Mouse (Mus musculus): Measurements from ENCODE around the gene Grb10. TPM values are rescaled to one million over a fixed set of nuclear protein-coding genes. Genes with fewer than 3 reads are reported as not detected.
A peak's percentile ranks its signal among the peaks of the same experiment; 100 is the strongest.

Grb10 gene
- total RNA-seq, 2 experiments from 2014 or later = 103 to 108 TPM

DNA sequence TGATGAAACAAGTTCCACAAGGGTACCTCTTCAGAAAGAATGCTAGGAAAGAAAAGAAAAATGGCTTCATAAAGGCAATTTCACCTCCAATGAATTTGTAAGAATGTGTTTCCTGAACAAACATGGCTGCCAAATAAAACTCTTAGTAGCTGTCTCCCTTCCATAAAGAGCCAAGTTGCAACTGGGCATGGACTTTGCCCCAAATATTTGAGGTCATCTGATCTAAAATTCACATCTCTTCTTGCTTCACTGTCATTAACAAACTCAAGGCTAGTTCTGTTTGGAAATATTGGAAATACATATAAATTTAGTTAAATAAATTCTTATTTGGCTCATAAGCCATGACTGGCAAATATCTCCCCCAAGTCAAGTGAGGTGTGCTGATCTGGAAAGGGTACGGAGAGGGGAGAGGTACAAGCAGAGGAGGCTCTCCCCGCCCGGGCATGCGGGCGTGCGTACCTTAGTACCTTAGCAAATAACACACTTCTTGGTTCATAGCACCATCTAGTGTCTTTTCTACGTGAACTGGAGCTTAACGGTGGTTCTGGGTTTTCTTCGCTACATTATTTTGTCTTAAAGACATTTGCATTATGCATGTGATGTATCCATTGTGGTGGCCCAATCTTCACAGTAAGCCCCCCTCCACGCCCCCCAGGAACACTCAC is 63.8 kb downstream of the Grb10 start:
- no peak for DNase-seq (ENCODE audit: low spot score)
- intact Hi-C loops (cut with DNase I) = loop anchor here (10.0 kb wide), 1 partner anchor 420 kb away; no protein-coding TSS in a partner anchor

DNA sequence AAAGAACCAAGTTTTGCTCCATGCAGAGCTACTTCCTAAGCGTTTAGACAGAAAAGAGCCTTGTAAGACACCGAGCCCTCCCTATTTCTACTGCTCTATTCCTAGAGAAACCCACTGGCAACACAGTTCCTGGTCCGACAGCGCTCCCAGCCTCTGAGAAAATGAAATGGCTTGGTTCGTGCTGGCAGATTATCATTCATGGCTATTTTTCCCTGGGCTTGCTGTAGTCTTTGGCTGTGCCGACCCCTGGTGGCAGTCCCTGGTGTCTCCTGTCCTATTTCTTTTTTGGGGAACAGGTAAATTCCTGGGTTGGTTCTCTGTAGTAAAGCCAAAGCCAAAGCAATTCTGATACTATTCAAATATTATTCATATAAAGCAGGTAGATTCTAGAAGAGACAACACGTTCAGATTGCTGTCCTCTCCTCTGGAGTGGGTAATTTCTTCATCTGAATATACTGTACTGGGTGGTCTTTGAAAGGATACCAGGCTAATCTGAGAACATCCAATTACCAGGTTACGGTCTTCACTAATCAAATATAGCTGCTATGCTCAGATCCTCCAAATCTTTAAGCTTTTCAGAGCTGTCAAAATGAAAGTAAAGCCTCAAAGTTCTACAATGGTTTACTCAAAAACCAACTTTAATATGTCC is 65.0 kb downstream of the Grb10 start:
- peak; percentile 58 for DNase-seq (ENCODE audit: low spot score)
- intact Hi-C loops (cut with DNase I) = loop anchor here (1.0 to 10.0 kb wide), 3 partner anchors 129 to 419 kb away; no protein-coding TSS in a partner anchor

DNA sequence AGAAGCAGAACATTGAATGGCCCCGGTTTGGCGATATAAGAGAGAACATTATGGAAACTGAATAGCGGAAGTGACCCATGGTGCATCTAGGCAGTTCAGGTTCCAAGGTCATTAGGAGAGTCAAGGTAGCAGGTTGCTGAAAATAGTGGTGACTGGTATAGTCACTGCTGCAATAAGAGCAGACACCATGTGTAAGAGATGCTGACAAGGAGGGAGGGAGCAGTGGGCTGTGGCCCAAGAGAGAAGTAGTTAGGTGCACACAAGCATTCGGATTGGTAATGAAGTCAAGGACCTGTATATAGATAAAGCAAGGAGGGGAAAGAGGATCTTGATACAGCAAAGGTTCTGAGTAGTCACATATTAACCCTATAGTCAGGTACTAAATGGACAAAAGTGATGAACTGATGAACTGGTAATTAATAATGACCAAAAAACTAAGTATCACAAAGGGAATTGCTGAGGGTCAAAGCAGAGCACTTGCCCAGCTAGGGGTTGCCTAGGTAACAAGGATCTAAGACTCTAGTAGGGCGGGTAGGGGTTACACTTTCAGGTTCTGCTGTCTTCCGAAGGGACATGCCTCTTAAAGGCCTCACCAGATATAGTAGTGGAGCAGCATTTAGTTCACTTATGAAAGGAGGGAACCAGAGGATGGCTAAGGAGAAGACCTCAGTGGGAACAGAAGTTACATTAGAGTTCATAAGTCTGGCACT is 65.9 kb downstream of the Grb10 start:
- no peak for DNase-seq (ENCODE audit: low spot score)
- intact Hi-C loops (cut with DNase I) = loop anchor here (1.0 to 10.0 kb wide), 3 partner anchors 128 to 418 kb away; no protein-coding TSS in a partner anchor

DNA sequence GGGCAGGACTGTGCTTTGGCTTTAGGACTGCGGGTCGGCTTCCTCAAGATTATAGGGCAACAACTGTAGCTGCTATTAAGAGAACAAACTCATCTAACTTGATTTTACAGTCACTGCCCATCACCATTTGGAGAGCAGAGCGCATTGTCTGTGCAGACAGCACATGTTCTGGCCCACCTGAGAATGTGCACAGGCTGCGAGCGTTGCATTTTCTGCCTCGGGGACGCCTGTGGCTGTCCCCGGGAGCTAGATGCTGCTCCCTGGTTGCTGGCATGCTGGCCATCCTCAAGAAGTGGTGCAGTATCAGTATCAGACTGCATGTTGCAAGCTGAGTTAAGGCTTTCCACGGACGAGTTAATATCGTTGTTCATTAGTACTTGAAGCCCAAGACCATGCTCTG is 68.2 kb downstream of the Grb10 start:
- intact Hi-C loops (cut with DNase I) = loop anchor here (10.0 kb wide), 1 partner anchor 415 kb away; no protein-coding TSS in a partner anchor

DNA sequence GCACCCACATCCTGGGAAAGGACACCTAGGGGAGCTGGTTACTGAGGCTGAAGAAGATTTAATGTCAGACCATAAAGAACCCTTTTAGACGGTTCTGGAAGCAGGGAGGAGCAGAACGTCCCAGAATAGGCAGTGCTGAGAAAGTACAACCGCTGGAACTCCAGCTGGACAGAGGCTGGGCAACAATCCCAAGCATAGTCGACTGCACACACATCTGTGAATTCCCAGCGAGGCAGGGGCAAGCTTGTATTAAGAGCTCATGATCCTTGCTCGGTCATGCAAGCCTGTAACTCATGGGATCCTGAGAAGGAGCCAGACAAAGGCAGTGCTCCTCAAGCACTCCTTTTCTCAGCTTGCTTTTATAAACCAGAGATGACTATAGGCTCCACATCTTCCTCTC is 69.7 kb downstream of the Grb10 start:
- intact Hi-C loops (cut with DNase I) = no loop called here
- peak; percentile 64 for DNase-seq (ENCODE audit: low spot score)

More for the DNA sequence above, 68.2 kb downstream of the Grb10 start:
- DNase-seq (ENCODE audit: low spot score) = no peak

DNA sequence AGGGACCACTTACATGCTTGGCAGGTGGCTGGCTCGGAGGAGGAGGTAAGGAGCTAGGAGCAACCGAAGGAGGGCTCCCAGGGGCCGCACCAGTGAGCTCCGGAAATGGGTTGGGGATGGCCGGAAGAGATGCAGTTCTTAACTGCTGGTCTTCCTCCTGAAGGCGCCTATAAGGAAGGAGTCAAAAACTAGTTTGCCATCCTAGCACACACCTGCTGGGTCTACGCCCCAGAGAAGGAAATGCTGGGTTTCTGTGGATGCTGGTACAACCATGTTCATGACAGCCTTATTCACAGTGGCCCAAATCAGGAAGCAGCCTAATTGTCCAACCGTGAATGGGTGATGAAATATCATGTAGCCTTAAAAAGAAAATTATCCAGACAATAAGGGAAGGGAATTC is 71.0 kb downstream of the Grb10 start:
- DNase-seq (ENCODE audit: low spot score) = no peak
- intact Hi-C loops (cut with DNase I) = no loop called here

DNA sequence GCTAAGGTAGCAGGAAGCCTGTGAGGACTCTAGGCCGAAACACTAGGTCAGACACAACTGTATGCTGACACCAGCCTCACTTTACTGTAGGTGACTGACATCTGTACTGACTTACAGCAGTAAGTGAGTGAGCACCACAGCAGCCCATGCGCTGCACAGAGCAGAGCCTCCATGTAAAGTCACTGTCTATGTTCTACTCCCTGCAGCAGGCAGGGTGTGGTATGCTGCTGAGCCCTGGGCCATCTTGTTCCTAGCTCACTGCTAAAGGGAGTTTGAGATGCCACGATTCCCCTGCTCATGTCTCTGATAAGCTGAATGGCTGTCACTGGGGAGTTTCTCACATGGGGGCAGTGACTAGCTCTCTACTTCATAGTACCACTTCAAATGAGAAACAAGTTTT is 72.3 kb downstream of the Grb10 start:
- intact Hi-C loops (cut with DNase I) = no loop called here
- DNase-seq (ENCODE audit: low spot score) = no peak

DNA sequence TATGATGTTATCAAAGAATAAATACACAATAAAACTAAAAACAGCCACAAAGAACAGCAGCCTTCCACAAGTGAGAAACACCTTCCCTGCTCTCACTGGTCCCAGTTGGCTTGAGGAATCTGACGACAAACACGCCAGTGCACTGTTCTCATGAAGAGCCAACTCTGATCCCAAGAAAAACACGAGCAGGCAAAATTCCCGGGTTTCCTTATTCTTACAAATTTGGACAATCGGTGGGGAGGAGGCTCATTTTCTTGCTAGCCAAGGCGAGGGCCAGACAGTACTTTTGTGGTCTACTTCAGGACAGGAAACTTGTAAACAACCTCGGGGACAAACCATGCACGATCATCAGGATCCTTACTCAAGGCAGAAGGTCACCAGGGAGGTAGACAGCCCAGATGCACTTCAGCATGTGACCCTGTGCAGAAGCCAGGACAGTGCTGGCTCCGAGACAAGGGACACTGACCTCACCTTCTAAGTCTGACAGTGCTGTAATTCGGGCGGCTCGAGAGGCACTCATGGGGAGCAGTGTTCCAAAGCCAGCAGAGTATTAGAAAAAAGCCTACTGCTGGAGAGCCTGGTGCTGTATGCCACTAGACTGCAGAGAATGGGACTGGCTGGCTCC is 72.9 kb downstream of the Grb10 start:
- intact Hi-C loops (cut with DNase I) = no loop called here
- peak; percentile 81 for DNase-seq (ENCODE audit: low spot score)

DNA sequence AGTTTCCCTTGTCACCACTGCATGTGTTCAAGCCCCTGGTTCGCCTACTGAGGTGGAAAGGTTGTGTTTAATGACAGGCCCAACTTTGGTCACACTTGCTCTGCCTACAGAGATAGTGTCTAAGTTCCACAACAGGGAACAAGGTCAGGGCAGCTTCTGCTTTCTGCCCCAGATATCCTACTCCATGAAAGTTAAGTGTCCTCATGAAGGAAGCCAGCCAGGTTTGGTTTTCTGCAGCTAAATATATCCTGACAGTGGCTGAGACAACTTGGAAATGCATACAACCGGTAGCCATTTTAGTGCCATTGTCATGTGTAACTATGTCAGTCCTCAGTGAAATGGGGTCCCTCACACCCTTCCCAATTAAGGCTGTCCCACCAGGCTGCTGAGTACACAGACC is 73.8 kb downstream of the Grb10 start:
- DNase-seq (ENCODE audit: low spot score) = no peak
- intact Hi-C loops (cut with DNase I) = no loop called here

DNA sequence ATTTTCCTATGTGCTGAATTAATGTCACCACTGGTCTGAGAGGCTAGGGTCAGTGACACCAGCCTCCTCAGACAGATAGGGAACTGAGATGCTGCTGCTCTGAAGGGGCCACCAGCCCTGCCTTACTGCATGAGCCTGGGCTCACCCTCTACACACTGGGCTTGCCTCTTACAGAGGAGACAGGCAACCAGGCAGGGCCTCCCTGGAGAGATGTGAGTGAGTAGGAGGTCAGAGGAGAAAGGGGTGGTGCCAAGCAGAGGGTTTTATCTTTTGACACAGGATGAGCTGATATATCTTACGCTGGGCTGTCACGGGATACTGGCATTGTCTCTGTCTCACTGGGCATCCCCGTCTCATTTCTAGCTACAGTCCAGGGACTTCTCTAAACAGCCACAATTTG is 74.9 kb downstream of the Grb10 start:
- DNase-seq (ENCODE audit: low spot score) = no peak
- intact Hi-C loops (cut with DNase I) = no loop called here

DNA sequence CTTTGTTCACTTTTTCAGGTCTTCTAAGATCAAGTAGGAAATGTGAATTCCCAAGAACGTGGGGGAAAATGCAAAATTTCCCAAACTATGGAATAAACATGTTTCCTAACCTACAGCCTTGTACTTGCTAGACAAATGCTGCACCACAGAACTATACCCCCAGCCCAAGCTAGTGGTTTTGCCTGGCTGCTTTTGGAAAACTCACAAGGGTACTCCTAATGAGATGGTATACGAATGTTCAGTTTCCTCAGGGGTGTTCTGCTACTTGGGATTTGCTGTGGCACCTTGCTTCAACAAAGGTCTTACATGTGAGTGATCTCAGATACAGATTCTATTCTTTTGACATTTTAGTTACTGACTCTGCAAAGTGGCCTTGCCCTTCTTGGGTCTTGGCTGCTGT is 75.4 kb downstream of the Grb10 start:
- intact Hi-C loops (cut with DNase I) = no loop called here
- DNase-seq (ENCODE audit: low spot score) = no peak

DNA sequence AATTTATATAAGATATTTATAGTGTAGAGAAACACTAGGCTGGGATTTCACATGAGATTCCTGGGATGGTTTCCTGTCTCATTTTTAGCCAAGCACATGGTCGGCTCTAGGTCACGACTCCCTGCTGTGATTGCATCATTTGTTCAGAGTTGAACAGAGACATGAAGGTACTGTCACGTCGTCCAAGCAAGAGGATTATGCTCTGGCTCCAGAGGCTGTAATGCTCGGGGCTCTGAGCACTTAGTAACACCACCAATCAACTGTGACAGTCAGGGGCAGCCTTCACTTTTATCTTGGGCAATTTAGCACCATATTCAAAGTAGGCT is 75.9 kb downstream of the Grb10 start:
- intact Hi-C loops (cut with DNase I) = no loop called here
- no peak for DNase-seq (ENCODE audit: low spot score)

DNA sequence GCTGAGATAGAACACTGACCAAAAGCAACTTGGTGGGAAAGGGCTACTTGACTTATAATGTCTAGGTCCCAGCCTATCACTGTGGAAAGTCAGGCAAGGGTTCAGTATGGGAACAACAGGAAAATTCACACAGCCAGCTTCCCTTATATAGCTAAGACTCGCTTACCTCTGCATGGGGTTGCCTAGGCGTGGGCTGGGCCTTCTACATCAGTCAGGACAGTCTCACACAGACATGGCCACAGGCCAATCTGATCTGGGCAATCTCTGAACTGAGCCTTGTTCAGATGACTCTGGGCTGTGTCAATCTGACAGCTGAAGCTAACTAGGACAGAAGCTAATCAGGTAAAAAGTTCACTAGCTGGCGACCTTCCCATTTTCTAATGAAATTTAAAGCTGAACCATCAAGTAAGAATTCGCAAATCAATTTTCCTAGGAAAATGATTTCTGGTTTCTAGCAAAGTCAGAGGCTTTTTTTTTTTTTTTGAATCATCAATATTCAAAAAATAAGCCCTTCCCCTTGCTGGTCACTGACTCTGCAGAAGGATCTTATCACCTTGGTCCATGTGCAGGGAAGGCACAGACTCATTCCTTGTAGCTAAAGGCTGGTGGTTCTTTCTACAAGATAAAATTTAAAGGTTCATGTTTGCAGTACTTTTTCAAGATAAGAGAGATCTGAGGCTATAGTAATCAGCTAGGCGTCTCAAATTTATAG is 76.4 kb downstream of the Grb10 start:
- DNase-seq (ENCODE audit: low spot score) = no peak
- intact Hi-C loops (cut with DNase I) = no loop called here

DNA sequence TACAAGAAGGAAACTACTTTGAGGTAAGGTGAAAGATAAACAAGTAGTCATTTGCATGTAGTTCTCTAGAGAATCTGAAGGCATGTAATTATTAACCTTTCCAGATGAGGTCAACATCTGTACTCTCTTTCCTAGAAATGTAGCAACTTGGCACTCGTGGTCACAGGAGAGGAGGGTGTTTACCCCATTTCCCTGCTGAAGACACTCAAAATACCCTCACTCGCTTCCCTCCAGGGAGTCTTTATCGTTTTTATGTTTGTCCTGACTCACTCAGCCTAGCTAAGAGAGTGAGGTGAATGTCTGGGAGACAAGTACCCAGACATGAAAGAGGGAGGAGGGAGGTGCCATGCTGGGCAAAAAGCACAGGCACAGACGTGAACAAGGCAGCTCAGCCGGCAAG is 77.6 kb downstream of the Grb10 start:
- no peak for DNase-seq (ENCODE audit: low spot score)
- intact Hi-C loops (cut with DNase I) = no loop called here

DNA sequence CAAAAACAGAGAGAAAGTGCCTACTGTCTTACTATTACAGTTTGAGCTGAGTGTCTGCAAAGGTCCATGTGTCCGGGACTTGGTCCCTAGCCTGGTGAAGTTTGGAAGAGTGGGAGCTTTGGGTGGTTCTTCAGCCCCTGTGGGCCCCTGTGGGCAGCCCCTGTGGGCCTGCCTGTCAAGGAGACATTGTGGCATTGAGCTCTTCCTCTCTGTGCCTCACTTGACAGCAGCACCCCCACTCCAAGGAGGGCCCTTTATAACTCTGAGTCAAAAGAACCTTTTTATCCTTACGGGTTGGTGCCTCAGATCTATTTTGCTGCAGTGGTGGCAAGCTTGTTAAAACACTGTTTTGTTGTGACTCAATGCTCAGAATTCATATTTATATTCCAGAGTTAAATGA is 78.3 kb downstream of the Grb10 start:
- intact Hi-C loops (cut with DNase I) = no loop called here
- no peak for DNase-seq (ENCODE audit: low spot score)

DNA sequence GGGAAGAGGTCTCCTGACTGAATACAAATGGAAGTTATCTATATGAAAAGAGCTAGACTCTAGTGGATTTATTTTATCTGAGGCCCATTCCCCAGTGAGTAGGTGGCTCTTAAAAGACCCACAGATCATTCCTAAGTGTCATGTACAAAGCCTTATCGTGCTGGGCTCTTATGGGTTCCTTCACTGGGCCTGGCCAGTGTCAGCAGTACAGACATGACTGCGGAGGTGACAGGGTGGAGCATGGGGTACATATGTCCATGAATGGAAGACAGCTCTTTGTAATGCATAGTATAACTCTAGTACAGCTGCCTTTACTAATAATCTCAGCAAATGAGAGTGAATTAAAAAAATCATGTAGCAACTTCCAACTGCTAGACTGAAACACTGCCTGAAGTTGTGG is 80.0 kb downstream of the Grb10 start:
- no peak for DNase-seq (ENCODE audit: low spot score)
- intact Hi-C loops (cut with DNase I) = no loop called here

DNA sequence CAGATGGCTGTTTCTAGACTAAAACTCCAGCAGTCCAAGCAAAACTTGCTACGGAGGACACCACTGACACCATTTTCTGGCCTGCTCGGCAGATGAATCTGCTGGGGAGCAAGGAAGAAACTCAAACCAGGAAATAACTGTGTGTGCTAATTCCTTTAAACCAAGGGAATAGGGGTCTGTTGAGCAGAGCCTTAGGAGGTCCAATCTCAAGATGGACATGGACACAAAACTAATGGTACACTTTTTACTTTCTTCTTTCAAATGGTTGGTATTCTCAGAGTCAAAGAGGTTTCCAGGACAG is 80.5 kb downstream of the Grb10 start:
- intact Hi-C loops (cut with DNase I) = no loop called here
- DNase-seq (ENCODE audit: low spot score) = no peak

DNA sequence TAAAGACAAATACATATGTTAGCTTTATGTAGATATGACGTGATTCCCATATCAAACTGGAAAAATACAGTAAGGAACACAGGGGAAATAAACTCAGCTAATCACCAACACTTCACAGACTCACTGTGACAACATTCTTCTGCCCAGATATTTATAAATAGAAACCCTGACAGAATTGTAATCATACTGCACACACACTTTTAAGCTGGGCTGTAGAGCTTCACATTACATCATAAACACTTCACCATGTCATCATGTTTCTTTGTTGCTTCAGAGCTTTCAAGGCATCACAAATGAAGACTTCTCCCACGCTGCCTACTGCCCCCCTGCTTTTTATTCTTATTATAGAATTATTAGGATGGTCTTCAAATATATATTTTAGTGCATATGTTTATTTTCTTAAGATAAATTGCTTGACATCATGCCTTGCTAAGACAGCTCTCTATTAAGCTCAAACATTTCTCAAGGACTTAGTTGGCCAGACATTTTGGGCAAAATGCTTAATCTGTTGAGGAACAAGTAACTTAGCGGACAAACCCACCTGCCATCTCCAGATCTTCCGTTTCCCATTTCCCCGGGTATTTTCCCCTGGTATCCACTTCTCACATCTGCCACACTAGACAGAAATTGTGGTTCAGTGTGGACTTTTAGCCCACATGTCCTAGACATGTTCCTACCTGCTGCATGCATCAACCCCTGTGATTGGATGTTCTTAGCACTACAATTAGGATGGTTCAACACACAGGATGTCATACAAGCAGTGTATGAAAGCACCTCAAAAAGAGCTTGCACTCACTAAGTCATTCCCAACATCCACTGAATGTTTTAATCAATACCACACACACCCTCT is 81.0 kb downstream of the Grb10 start:
- DNase-seq (ENCODE audit: low spot score) = no peak
- intact Hi-C loops (cut with DNase I) = no loop called here

DNA sequence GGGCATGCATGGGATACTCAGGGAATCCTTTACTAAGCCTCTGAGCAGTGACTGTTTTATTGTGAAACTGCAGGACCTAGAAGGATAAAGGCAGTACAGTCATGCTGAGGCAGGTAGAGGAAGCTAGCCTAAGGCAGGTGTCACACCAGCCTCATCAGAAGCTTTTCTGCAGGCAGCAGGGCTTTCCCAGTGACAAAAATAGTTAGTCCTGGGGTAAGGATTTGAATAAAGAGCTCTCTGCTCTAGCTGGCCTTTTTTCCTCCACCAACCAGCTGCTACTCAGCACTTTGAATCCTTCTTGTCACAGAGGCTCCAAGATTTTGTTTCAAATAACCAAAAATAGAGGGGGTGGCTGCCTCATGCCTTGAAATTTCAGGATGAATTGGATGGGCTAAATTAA is 82.7 kb downstream of the Grb10 start:
- no peak for DNase-seq (ENCODE audit: low spot score)
- intact Hi-C loops (cut with DNase I) = no loop called here

DNA sequence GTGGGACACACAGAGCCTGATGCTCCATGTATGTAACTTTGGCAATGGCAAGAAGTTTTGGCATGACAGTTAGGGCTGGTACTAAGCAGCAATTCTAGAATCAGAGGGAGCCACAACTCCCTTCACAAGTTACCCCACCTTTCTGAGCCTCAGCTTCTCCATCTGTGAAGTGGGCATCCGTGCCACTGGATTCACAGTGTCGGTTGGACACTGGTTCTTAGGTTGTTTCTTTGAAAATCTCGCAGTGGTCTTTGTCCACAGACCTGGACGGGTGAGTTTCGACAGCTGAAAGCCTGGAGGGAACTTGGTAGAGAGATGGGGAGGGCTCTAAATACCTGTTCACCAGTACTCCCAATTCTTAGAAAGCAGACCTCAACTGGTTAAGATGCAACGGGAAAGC is 83.9 kb downstream of the Grb10 start:
- DNase-seq (ENCODE audit: low spot score) = no peak
- intact Hi-C loops (cut with DNase I) = no loop called here

All from heart, postnatal 25 days (tissue).